Comparison of ENCODE assay signal across 8 mouse cellular contexts in genomic region chr5:114065161-114065560, GRCm38 (mm10). TPM values are rescaled to one million over a fixed set of nuclear protein-coding genes. Genes with fewer than 3 reads are reported as not detected.
DNase-seq lines count a peak whose midpoint lies in the region.

Gene Usp30 (plus strand): TSS chr5:114065461.

- DNase-seq in heart, adult 18-20 months, result no peak
- no peak for DNase-seq in heart, embryonic 10.5 days (ENCODE audit: low spot score)
- no peak for DNase-seq in urinary bladder, adult 2 months (ENCODE audit: low spot score)
- no peak for DNase-seq in urinary bladder, postnatal 25 days (ENCODE audit: low spot score)
- no peak for DNase-seq in left cerebral cortex, postnatal 25 days (ENCODE audit: low spot score in 2 of 2)
- no peak for DNase-seq in c-Kit-positive CD71-positive TER-119-positive erythroid progenitor cells, embryonic 14.5 days (ENCODE audit: low spot score)
- no peak for DNase-seq in ovary, postnatal 10 days (ENCODE audit: low spot score)
- no peak for DNase-seq in lung, postnatal 36 days

- H3K36me3 ChIP-seq in heart, embryonic 10.5 days, result no peaks in the 10 kb centered on the region

- H3K27me3 ChIP-seq in heart, embryonic 10.5 days (ENCODE audit: insufficient read depth, poor library complexity, severe bottlenecking), result peaks cover 9% of the 10 kb centered on the region; the same call in 1 of the 2 replicates

- WGBS in heart, embryonic 10.5 days, result 91% methylated on average over 6 of the region's 6 CpGs

- no peak within 1 kb of the TSS for H3K27ac ChIP-seq in heart, embryonic 10.5 days

- H3K4me3 ChIP-seq in heart, embryonic 10.5 days, result no peak within 1 kb of the TSS

- no peaks in the 10 kb centered on the region for H3K9me3 ChIP-seq in heart, embryonic 10.5 days

- H3K4me1 ChIP-seq in heart, embryonic 10.5 days, result no peaks in the 10 kb centered on the region

- intact Hi-C loops in left cerebral cortex, postnatal 25 days (cut with DNase I), result no loop called here

RNA-seq across cellular contexts. Expression of gene Usp30, which starts in this region (rescaled TPM):
- 10 to 100 TPM; 10.4 to 11.6 TPM for total RNA-seq in heart, adult 18-20 months (2021)
- polyA plus RNA-seq in heart, embryonic 10.5 days (2016; fragmentation: Nextera tagmentation; extraction: Ambion mirVana), result 9.9 and 10.2 TPM in 2 replicates
- 17.9 and 19.1 TPM in 2 replicates for polyA plus RNA-seq in urinary bladder, adult 2 months (2012; rRNA removed)
- 10 to 100 TPM; 35.9 to 38.0 TPM for total RNA-seq in left cerebral cortex, postnatal 25 days (2021)
